In the genomic region with DNA sequence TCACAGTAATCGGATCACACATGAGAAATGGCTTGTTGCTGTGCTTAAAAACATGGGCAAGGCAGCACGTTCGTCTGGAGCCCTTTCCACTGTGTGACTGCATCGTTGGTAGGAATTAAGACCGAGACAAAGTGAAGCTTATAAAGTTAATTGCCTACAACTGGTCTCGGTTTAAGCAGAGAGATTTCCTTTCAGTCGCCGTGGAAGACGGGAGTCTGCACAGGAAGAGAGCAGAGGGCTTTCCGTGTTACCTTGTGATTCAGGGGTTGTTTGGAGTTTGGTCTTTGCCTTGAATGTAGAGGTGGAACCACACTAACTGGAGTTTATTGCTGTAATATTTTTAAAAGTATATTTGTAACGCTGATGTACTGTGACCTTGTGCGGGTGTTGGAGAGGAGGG, we compare ENCODE assay signal across 18 mouse cellular contexts. TPM values are rescaled to one million over a fixed set of nuclear protein-coding genes. Genes with fewer than 3 reads are reported as not detected.
DNase-seq lines count a peak whose midpoint lies in the region; ATAC-seq lines count a peak whose summit lies in the region.
"Had no signal": no experiment of that assay in that cellular context is flagged by ENCODE, and none has a peak within 500 bp of the region (broad histone marks: within the 10 kb centered on the region; RNA-seq: fewer than 3 reads in every experiment).

No protein-coding gene starts in this region.

- no peaks in the 10 kb centered on the region for H3K36me3 ChIP-seq in kidney, embryonic 14.5 days (ENCODE audit: control insufficient read depth, insufficient read depth, low read length)
- H3K36me3 ChIP-seq in embryonic facial prominence, embryonic 14.5 days (ENCODE audit: control insufficient read depth, insufficient read depth, low read length) = 0 out of 2 replicates have a peak, but pooled peaks cover 5% of the 10 kb centered on the region
- H3K36me3 ChIP-seq in limb, embryonic 13.5 days = no peaks in the 10 kb centered on the region
- H3K36me3 ChIP-seq in forebrain, embryonic 11.5 days (ENCODE audit: control insufficient read depth, insufficient read depth, low read length) = no peaks in the 10 kb centered on the region; the same call in 1 of the 2 replicates
- H3K36me3 ChIP-seq: G1E had no signal

- no peak for DNase-seq in kidney, postnatal 36 days
- peak; percentile 30 for DNase-seq in embryo, embryonic 11 days
- DNase-seq in embryonic facial prominence, embryonic 14.5 days (ENCODE audit: low spot score) = no peak
- no peak for DNase-seq in urinary bladder, postnatal 36 days (ENCODE audit: low spot score in 2 of 2)
- no peak for DNase-seq in forebrain, embryonic 11.5 days (ENCODE audit: low spot score)
- DNase-seq: adrenal gland, postnatal 10 days; cerebellum, postnatal 36 days; heart, adult 2 months; heart, postnatal 10 days; kidney, adult 18-20 months; layer of hippocampus, adult 9-11 months; right cerebral cortex, adult 18-20 months had no signal

- H3K4me3 ChIP-seq in kidney, embryonic 14.5 days (ENCODE audit: low read length) = peak overlapping the region; percentile 16; the same call in 1 of the 2 replicates
- H3K4me3 ChIP-seq in embryonic facial prominence, embryonic 14.5 days (ENCODE audit: low read depth, low read length) = 0 out of 2 replicates have a peak overlapping the region, but pooled peaks have one; percentile 4
- peak overlapping the region; percentile 20 for H3K4me3 ChIP-seq in limb, embryonic 13.5 days
- H3K4me3 ChIP-seq in forebrain, embryonic 11.5 days (ENCODE audit: low read depth, low read length) = no peak overlapping the region
- H3K4me3 ChIP-seq: forebrain, embryonic 12.5 days; heart, adult 2 months; midbrain, embryonic 15.5 days had no signal

- H3K27me3 ChIP-seq in kidney, embryonic 14.5 days (ENCODE audit: control insufficient read depth, insufficient read depth, low read length) = no peaks in the 10 kb centered on the region
- 0 out of 2 replicates have a peak, but pooled peaks cover 3% of the 10 kb centered on the region for H3K27me3 ChIP-seq in embryonic facial prominence, embryonic 14.5 days (replicated peaks; ENCODE audit: control insufficient read depth, insufficient read depth, low read length)
- peaks cover 35% of the 10 kb centered on the region for H3K27me3 ChIP-seq in limb, embryonic 13.5 days
- H3K27me3 ChIP-seq in forebrain, embryonic 11.5 days (ENCODE audit: control insufficient read depth, insufficient read depth, low read length) = no peaks in the 10 kb centered on the region
- H3K27me3 ChIP-seq: forebrain, embryonic 12.5 days; midbrain, embryonic 15.5 days had no signal

- 8% methylated on average over 12 of the region's 12 CpGs for WGBS in kidney, embryonic 14.5 days
- 21% methylated on average over 12 of the region's 12 CpGs for WGBS in embryonic facial prominence, embryonic 14.5 days
- WGBS in limb, embryonic 13.5 days = 6% methylated on average over 12 of the region's 12 CpGs
- 40% methylated on average over 12 of the region's 12 CpGs for WGBS in forebrain, embryonic 11.5 days

- ATAC-seq in kidney, embryonic 14.5 days (ENCODE audit: low FRiP score, low TSS enrichment) = no peak
- ATAC-seq in embryonic facial prominence, embryonic 14.5 days (ENCODE audit: low read depth) = no peak
- no peak for ATAC-seq in limb, embryonic 13.5 days (ENCODE audit: low FRiP score, low read depth)
- no peak for ATAC-seq in forebrain, embryonic 11.5 days (replicated peaks; ENCODE audit: low FRiP score)
- ATAC-seq: midbrain, embryonic 15.5 days had no signal

- peak overlapping the region; percentile 24 for H3K4me2 ChIP-seq in kidney, embryonic 14.5 days (replicated peaks; ENCODE audit: low read depth, low read length)
- peak overlapping the region; percentile 38 for H3K4me2 ChIP-seq in embryonic facial prominence, embryonic 14.5 days (ENCODE audit: low read depth, low read length)
- H3K4me2 ChIP-seq in limb, embryonic 13.5 days (replicated peaks) = peak overlapping the region; percentile 55
- no peak overlapping the region for H3K4me2 ChIP-seq in forebrain, embryonic 11.5 days (ENCODE audit: low read depth, low read length, severe bottlenecking)
- H3K4me2 ChIP-seq: forebrain, embryonic 12.5 days; midbrain, embryonic 15.5 days had no signal

- H3K27ac ChIP-seq in kidney, embryonic 14.5 days (ENCODE audit: low read depth, low read length) = no peak overlapping the region
- no peak overlapping the region for H3K27ac ChIP-seq in embryonic facial prominence, embryonic 14.5 days (replicated peaks; ENCODE audit: low read depth, low read length)
- H3K27ac ChIP-seq in limb, embryonic 13.5 days = no peak overlapping the region
- no peak overlapping the region for H3K27ac ChIP-seq in forebrain, embryonic 11.5 days (ENCODE audit: low read depth, low read length)
- H3K27ac ChIP-seq: forebrain, embryonic 12.5 days; heart, adult 2 months; macrophage; midbrain, embryonic 15.5 days had no signal

- no peak overlapping the region for H3K9ac ChIP-seq in kidney, embryonic 14.5 days (ENCODE audit: low read depth, low read length)
- H3K9ac ChIP-seq in embryonic facial prominence, embryonic 14.5 days (ENCODE audit: low read depth, low read length) = no peak overlapping the region; the same call in 1 of the 2 replicates
- H3K9ac ChIP-seq in limb, embryonic 13.5 days = no peak overlapping the region
- H3K9ac ChIP-seq in forebrain, embryonic 11.5 days (ENCODE audit: low read length) = no peak overlapping the region
- H3K9ac ChIP-seq: forebrain, embryonic 12.5 days; midbrain, embryonic 15.5 days had no signal

- no peaks in the 10 kb centered on the region for H3K9me3 ChIP-seq in kidney, embryonic 14.5 days (ENCODE audit: control insufficient read depth, low read length)
- H3K9me3 ChIP-seq in embryonic facial prominence, embryonic 14.5 days (ENCODE audit: control insufficient read depth, low read length) = no peaks in the 10 kb centered on the region
- no peaks in the 10 kb centered on the region for H3K9me3 ChIP-seq in limb, embryonic 13.5 days
- H3K9me3 ChIP-seq in forebrain, embryonic 11.5 days (ENCODE audit: control insufficient read depth, low read length) = no peaks in the 10 kb centered on the region
- H3K9me3 ChIP-seq: forebrain, embryonic 12.5 days; midbrain, embryonic 15.5 days had no signal

- H3K4me1 ChIP-seq in kidney, embryonic 14.5 days (ENCODE audit: control insufficient read depth, insufficient read depth, low read length) = peaks cover 11% of the 10 kb centered on the region; the same call in 1 of the 2 replicates
- H3K4me1 ChIP-seq in embryonic facial prominence, embryonic 14.5 days (ENCODE audit: control insufficient read depth, insufficient read depth, low read length) = peaks cover 18% of the 10 kb centered on the region
- peaks cover 17% of the 10 kb centered on the region for H3K4me1 ChIP-seq in limb, embryonic 13.5 days
- no peaks in the 10 kb centered on the region for H3K4me1 ChIP-seq in forebrain, embryonic 11.5 days (replicated peaks; ENCODE audit: control insufficient read depth, insufficient read depth, low read length)

RNA-seq across cellular contexts. Expression of gene Cadm1, which starts 15.7 kb away (rescaled TPM):
- 66.3 and 92.1 TPM in 2 replicates for polyA plus RNA-seq in kidney, embryonic 14.5 days (2014; fragmentation: Nextera tagmentation; extraction: Ambion mirVana)
- polyA plus RNA-seq in embryonic facial prominence, embryonic 14.5 days (2014; fragmentation: Nextera tagmentation; extraction: Ambion mirVana) = 75.1 and 76.2 TPM in 2 replicates
- polyA plus RNA-seq in limb, embryonic 13.5 days (2015; fragmentation: Nextera tagmentation; extraction: Ambion mirVana) = 41.0 and 44.2 TPM in 2 replicates
- 105 and 112 TPM in 2 replicates for polyA plus RNA-seq in forebrain, embryonic 11.5 days (2014; fragmentation: Nextera tagmentation; extraction: Ambion mirVana)
- polyA plus RNA-seq: G1E had no signal
